Mouse (Mus musculus): ENCODE measurements around the gene Gm49337. TPM values are rescaled to one million over a fixed set of nuclear protein-coding genes. Genes with fewer than 3 reads are reported as not detected.

Gm49337 gene
- polyA plus RNA-seq, 1 experiment, result not detected

- TF ChIP-seq POLR2A (IDR thresholded peaks at IDR 0.05; ENCODE audit: borderline replicate concordance, insufficient read depth, low read length) (peak; percentile 63; the same call in 1 of the 2 replicates), CTCF (IDR thresholded peaks at IDR 0.05; ENCODE audit: borderline replicate concordance, insufficient read depth, low read depth, low read length) (no peak)
- Histone ChIP-seq H3K27ac (ENCODE audit: insufficient read depth, low read length) (peak overlapping the region; percentile 99), H3K27me3 (ENCODE audit: control insufficient read depth, insufficient read depth, low read length) (no peaks in the 10 kb centered on the region), H3K4me1 (ENCODE audit: control insufficient read depth, insufficient read depth, low read length) (peaks cover 27% of the 10 kb centered on the region), H3K4me3 (replicated peaks; ENCODE audit: insufficient read depth, low read depth, low read length) (peak overlapping the region; percentile 82)
- DNase-seq, result peak; percentile 88 to 91
- WGBS, result 12% methylated on average over 7 of the region's 7 CpGs
Observed at GRCm38 (mm10) chr4:116175711-116176542, 2.7 kb downstream of the Gm49337 start.

GRCm38 (mm10) chr4:116176543-116176988 lies 3.4 kb downstream of the Gm49337 start:
- H3K27ac ChIP-seq (ENCODE audit: insufficient read depth, low read length), result peak overlapping the region; percentile 99
- H3K4me3 ChIP-seq (replicated peaks; ENCODE audit: insufficient read depth, low read depth, low read length), result peak overlapping the region; percentile 82
- no peaks in the 10 kb centered on the region for H3K27me3 ChIP-seq (ENCODE audit: control insufficient read depth, insufficient read depth, low read length)
- no peak for TF ChIP-seq CTCF (IDR thresholded peaks at IDR 0.05; ENCODE audit: borderline replicate concordance, insufficient read depth, low read depth, low read length)
- 0 out of 2 replicates have a peak, but pooled peaks have one; percentile 10 for TF ChIP-seq POLR2A (IDR thresholded peaks at IDR 0.05; ENCODE audit: borderline replicate concordance, insufficient read depth, low read length)
- 8% methylated on average over 10 of the region's 10 CpGs for WGBS
- peak; percentile 98 to 99 for DNase-seq
- H3K4me1 ChIP-seq (ENCODE audit: control insufficient read depth, insufficient read depth, low read length), result peaks cover 27% of the 10 kb centered on the region

GRCm38 (mm10) chr4:116177140-116177539 lies 4.0 kb downstream of the Gm49337 start:
- TF ChIP-seq POLR2A (IDR thresholded peaks at IDR 0.05; ENCODE audit: borderline replicate concordance, insufficient read depth, low read length) (no peak), CTCF (IDR thresholded peaks at IDR 0.05; ENCODE audit: borderline replicate concordance, insufficient read depth, low read depth, low read length) (no peak)
- peak; percentile 70 to 77 for DNase-seq
- Histone ChIP-seq H3K27me3 (ENCODE audit: control insufficient read depth, insufficient read depth, low read length) (no peaks in the 10 kb centered on the region), H3K27ac (ENCODE audit: insufficient read depth, low read length) (peak overlapping the region; percentile 99), H3K4me3 (replicated peaks; ENCODE audit: insufficient read depth, low read depth, low read length) (peak overlapping the region; percentile 5), H3K4me1 (ENCODE audit: control insufficient read depth, insufficient read depth, low read length) (peaks cover 32% of the 10 kb centered on the region)
- WGBS, result 13% methylated on average over 5 of the region's 5 CpGs

- Histone ChIP-seq H3K27me3 (ENCODE audit: control insufficient read depth, insufficient read depth, low read length) (no peaks in the 10 kb centered on the region), H3K4me1 (ENCODE audit: control insufficient read depth, insufficient read depth, low read length) (peaks cover 35% of the 10 kb centered on the region), H3K27ac (ENCODE audit: insufficient read depth, low read length) (peak overlapping the region; percentile 86), H3K4me3 (replicated peaks; ENCODE audit: insufficient read depth, low read depth, low read length) (no peak overlapping the region)
- no peak for DNase-seq
- WGBS, result 41% methylated on average over 3 of the region's 3 CpGs
- TF ChIP-seq CTCF (IDR thresholded peaks at IDR 0.05; ENCODE audit: borderline replicate concordance, insufficient read depth, low read depth, low read length) (no peak), POLR2A (IDR thresholded peaks at IDR 0.05; ENCODE audit: borderline replicate concordance, insufficient read depth, low read length) (no peak)
Observed at GRCm38 (mm10) chr4:116182079-116182478, 8.9 kb downstream of the Gm49337 start.

- peak; percentile 83 to 87 for DNase-seq
- 4% methylated on average over 12 of the region's 12 CpGs for WGBS
- H3K27me3 ChIP-seq (ENCODE audit: control insufficient read depth, insufficient read depth, low read length), result no peaks in the 10 kb centered on the region
- peak overlapping the region; percentile 94 for H3K27ac ChIP-seq (ENCODE audit: insufficient read depth, low read length)
- TF ChIP-seq POLR2A (IDR thresholded peaks at IDR 0.05; ENCODE audit: borderline replicate concordance, insufficient read depth, low read length), result peak; percentile 47; the same call in 1 of the 2 replicates
- TF ChIP-seq CTCF (IDR thresholded peaks at IDR 0.05; ENCODE audit: borderline replicate concordance, insufficient read depth, low read depth, low read length), result no peak
- H3K4me1 ChIP-seq (ENCODE audit: control insufficient read depth, insufficient read depth, low read length), result peaks cover 28% of the 10 kb centered on the region
- H3K4me3 ChIP-seq (replicated peaks; ENCODE audit: insufficient read depth, low read depth, low read length), result peak overlapping the region; percentile 42
Observed at GRCm38 (mm10) chr4:116182745-116183144, 9.6 kb downstream of the Gm49337 start.

GRCm38 (mm10) chr4:116185083-116185482 lies 11.9 kb downstream of the Gm49337 start:
- no peak overlapping the region for H3K27ac ChIP-seq (ENCODE audit: insufficient read depth, low read length)
- no peak for TF ChIP-seq POLR2A (IDR thresholded peaks at IDR 0.05; ENCODE audit: borderline replicate concordance, insufficient read depth, low read length)
- no peak for TF ChIP-seq CTCF (IDR thresholded peaks at IDR 0.05; ENCODE audit: borderline replicate concordance, insufficient read depth, low read depth, low read length)
- H3K27me3 ChIP-seq (ENCODE audit: control insufficient read depth, insufficient read depth, low read length), result no peaks in the 10 kb centered on the region
- peaks cover 25% of the 10 kb centered on the region for H3K4me1 ChIP-seq (ENCODE audit: control insufficient read depth, insufficient read depth, low read length)
- WGBS, result 62% methylated on average over 4 of the region's 4 CpGs
- DNase-seq, result peak in 1 of 2 experiments; percentile 62
- H3K4me3 ChIP-seq (replicated peaks; ENCODE audit: insufficient read depth, low read depth, low read length), result no peak overlapping the region

- DNase-seq, result no peak
- H3K27ac ChIP-seq (ENCODE audit: insufficient read depth, low read length), result no peak overlapping the region
- 78% methylated on average over 4 of the region's 4 CpGs for WGBS
- no peaks in the 10 kb centered on the region for H3K4me1 ChIP-seq (ENCODE audit: control insufficient read depth, insufficient read depth, low read length)
- TF ChIP-seq POLR2A (IDR thresholded peaks at IDR 0.05; ENCODE audit: borderline replicate concordance, insufficient read depth, low read length) (no peak), CTCF (IDR thresholded peaks at IDR 0.05; ENCODE audit: borderline replicate concordance, insufficient read depth, low read depth, low read length) (no peak)
- no peak overlapping the region for H3K4me3 ChIP-seq (replicated peaks; ENCODE audit: insufficient read depth, low read depth, low read length)
- H3K27me3 ChIP-seq (ENCODE audit: control insufficient read depth, insufficient read depth, low read length), result no peaks in the 10 kb centered on the region
Observed at GRCm38 (mm10) chr4:116192286-116192835, 19.2 kb downstream of the Gm49337 start.

All from cerebellum, adult 2 months (tissue).